Mouse (Mus musculus) midbrain, embryonic 16.5 days (tissue): ENCODE measurements around the gene Rai1. TPM values are rescaled to one million over a fixed set of nuclear protein-coding genes. Genes with fewer than 3 reads are reported as not detected.

Source experiments
- ATAC-seq: fragments of 200-750 bp; cut with Nextera tagmentation; 2 replicates; pipeline ENCODE4 v1.8.0; 2017; ENCODE audit warnings: moderate TSS enrichment
- H3K27ac ChIP-seq: fragments of 300-500 bp; sonication (generic); 2 replicates; pipeline ENCODE4 v1.5.1; 2014; ENCODE audit warnings: mild to moderate bottlenecking, low read length, mixed read lengths
- H3K27me3 ChIP-seq: fragments of 300-500 bp; sonication (generic); 2 replicates; pipeline ENCODE4 v1.6.1; 2014; ENCODE audit warnings: low read depth, low read length, mixed read lengths; ENCODE audit not compliant: control insufficient read depth, insufficient read depth
- H3K36me3 ChIP-seq: fragments of 300-500 bp; sonication (generic); 2 replicates; pipeline ENCODE4 v1.6.1; 2014; ENCODE audit warnings: mild to moderate bottlenecking, low read length, moderate library complexity, mixed read lengths; ENCODE audit not compliant: control insufficient read depth, insufficient read depth
- H3K4me1 ChIP-seq: fragments of 300-500 bp; sonication (generic); 2 replicates; pipeline ENCODE4 v1.6.1; 2014; ENCODE audit warnings: mild to moderate bottlenecking, low read length, mixed read lengths; ENCODE audit not compliant: control insufficient read depth, insufficient read depth
- H3K4me2 ChIP-seq: fragments of 300-500 bp; sonication (generic); 2 replicates; pipeline ENCODE4 v1.6.1; 2014; ENCODE audit warnings: mild to moderate bottlenecking, low read length, mixed read lengths
- H3K4me3 ChIP-seq: fragments of 300-500 bp; sonication (generic); 2 replicates; pipeline ENCODE4 v1.5.1; 2014; ENCODE audit warnings: low read depth, mild to moderate bottlenecking, low read length, moderate library complexity, mixed read lengths
- H3K9ac ChIP-seq: fragments of 300-500 bp; sonication (generic); 2 replicates; pipeline ENCODE4 v1.6.1; 2014; ENCODE audit warnings: low read depth, low read length, mixed read lengths
- H3K9me3 ChIP-seq: fragments of 300-500 bp; sonication (generic); replicated peaks from 2 replicates; pipeline ENCODE4 v1.6.1; 2014; ENCODE audit warnings: mild to moderate bottlenecking, low read length, mixed read lengths; ENCODE audit not compliant: control insufficient read depth, poor library complexity, severe bottlenecking
- WGBS: fragments of 180-500 bp; shearing (Covaris S2); extraction: QIAGEN DNeasy Blood & Tissue Kit; methylation state at CpG from one replicate; pipeline ENCODE4 v1.1.7; 2014; 5-methylcytosine and 5-hydroxymethylcytosine counted together
- polyA plus RNA-seq: library from polyadenylated mRNA; unstranded; fragments of >200 nt; fragmentation: Nextera tagmentation; extraction: Ambion mirVana; gene quantifications from 2 replicates; pipeline ENCODE4 v1.2.1, GENCODE M21; 2015

The Rai1 gene
- polyA plus RNA-seq, 1 experiment from 2014 or later = 25.0 TPM

GRCm38 (mm10) chr11:60070599-60070998 is 34.2 kb upstream of the Rai1 start:
- H3K9ac ChIP-seq = no peak overlapping the region
- H3K4me2 ChIP-seq = no peak overlapping the region
- no peak for ATAC-seq
- 35% methylated on average over 8 of the region's 8 CpGs for WGBS
- H3K4me1 ChIP-seq = no peaks in the 10 kb centered on the region
- H3K4me3 ChIP-seq = no peak overlapping the region
- H3K27ac ChIP-seq = no peak overlapping the region
- H3K9me3 ChIP-seq = no peaks in the 10 kb centered on the region
- no peaks in the 10 kb centered on the region for H3K27me3 ChIP-seq
- no peaks in the 10 kb centered on the region for H3K36me3 ChIP-seq

- 85% methylated on average over 6 of the region's 6 CpGs for WGBS
- no peak overlapping the region for H3K9ac ChIP-seq
- no peaks in the 10 kb centered on the region for H3K4me1 ChIP-seq
- ATAC-seq = no peak
- H3K4me3 ChIP-seq = no peak overlapping the region
- no peaks in the 10 kb centered on the region for H3K36me3 ChIP-seq
- no peak overlapping the region for H3K27ac ChIP-seq
- no peaks in the 10 kb centered on the region for H3K27me3 ChIP-seq
- no peak overlapping the region for H3K4me2 ChIP-seq
- H3K9me3 ChIP-seq = no peaks in the 10 kb centered on the region
These were observed 33.6 kb upstream of the Rai1 start for GRCm38 (mm10) chr11:60071221-60071620.

GRCm38 (mm10) chr11:60073121-60073520 is 31.7 kb upstream of the Rai1 start:
- Histone ChIP-seq H3K27me3 (no peaks in the 10 kb centered on the region), H3K9me3 (no peaks in the 10 kb centered on the region), H3K36me3 (no peaks in the 10 kb centered on the region), H3K4me1 (no peaks in the 10 kb centered on the region), H3K27ac (no peak overlapping the region), H3K4me3 (no peak overlapping the region), H3K4me2 (no peak overlapping the region), H3K9ac (no peak overlapping the region)
- ATAC-seq = no peak

GRCm38 (mm10) chr11:60073936-60074502 is 30.8 kb upstream of the Rai1 start:
- 73% methylated on average over 15 of the region's 15 CpGs for WGBS
- Histone ChIP-seq H3K36me3 (no peaks in the 10 kb centered on the region), H3K4me2 (no peak overlapping the region), H3K27me3 (no peaks in the 10 kb centered on the region), H3K27ac (no peak overlapping the region), H3K4me1 (no peaks in the 10 kb centered on the region), H3K4me3 (no peak overlapping the region), H3K9ac (no peak overlapping the region), H3K9me3 (no peaks in the 10 kb centered on the region)
- ATAC-seq = no peak

- Histone ChIP-seq H3K27me3 (no peaks in the 10 kb centered on the region), H3K27ac (no peak overlapping the region), H3K4me2 (no peak overlapping the region), H3K9ac (no peak overlapping the region), H3K36me3 (no peaks in the 10 kb centered on the region), H3K4me1 (no peaks in the 10 kb centered on the region), H3K9me3 (no peaks in the 10 kb centered on the region), H3K4me3 (no peak overlapping the region)
- WGBS = 80% methylated on average over 3 of the region's 3 CpGs
- no peak for ATAC-seq
These were observed 28.6 kb upstream of the Rai1 start for GRCm38 (mm10) chr11:60076183-60076582.

GRCm38 (mm10) chr11:60076790-60077189 is 28.0 kb upstream of the Rai1 start:
- H3K4me1 ChIP-seq = no peaks in the 10 kb centered on the region
- H3K4me2 ChIP-seq = no peak overlapping the region
- no peak overlapping the region for H3K4me3 ChIP-seq
- no peak overlapping the region for H3K9ac ChIP-seq
- 18% methylated on average over 4 of the region's 4 CpGs for WGBS
- H3K9me3 ChIP-seq = no peaks in the 10 kb centered on the region
- ATAC-seq = no peak
- H3K27ac ChIP-seq = no peak overlapping the region
- no peaks in the 10 kb centered on the region for H3K36me3 ChIP-seq
- no peaks in the 10 kb centered on the region for H3K27me3 ChIP-seq

- 26% methylated on average over 2 of the region's 2 CpGs for WGBS
- Histone ChIP-seq H3K36me3 (no peaks in the 10 kb centered on the region), H3K4me1 (peaks cover 5% of the 10 kb centered on the region), H3K27ac (no peak overlapping the region), H3K9me3 (no peaks in the 10 kb centered on the region), H3K9ac (no peak overlapping the region), H3K27me3 (no peaks in the 10 kb centered on the region), H3K4me3 (no peak overlapping the region), H3K4me2 (no peak overlapping the region)
- ATAC-seq = no peak
These were observed 20.2 kb upstream of the Rai1 start for GRCm38 (mm10) chr11:60084589-60084988.

- Histone ChIP-seq H3K27me3 (no peaks in the 10 kb centered on the region), H3K9me3 (no peaks in the 10 kb centered on the region), H3K9ac (no peak overlapping the region), H3K4me1 (peaks cover 5% of the 10 kb centered on the region), H3K4me3 (no peak overlapping the region), H3K27ac (no peak overlapping the region), H3K4me2 (no peak overlapping the region), H3K36me3 (no peaks in the 10 kb centered on the region)
- 67% methylated on average over 1 of the region's 1 CpGs for WGBS
- no peak for ATAC-seq
These were observed 18.1 kb upstream of the Rai1 start for GRCm38 (mm10) chr11:60086676-60087075.

- Histone ChIP-seq H3K4me3 (no peak overlapping the region), H3K27ac (peak overlapping the region; percentile 25), H3K9me3 (no peaks in the 10 kb centered on the region), H3K9ac (no peak overlapping the region), H3K27me3 (no peaks in the 10 kb centered on the region), H3K4me1 (peaks cover 22% of the 10 kb centered on the region), H3K36me3 (no peaks in the 10 kb centered on the region), H3K4me2 (no peak overlapping the region)
- ATAC-seq = peak; percentile 88
- WGBS = 32% methylated on average over 4 of the region's 4 CpGs
These were observed 15.9 kb upstream of the Rai1 start for GRCm38 (mm10) chr11:60088947-60089346.
